Mouse (Mus musculus): ENCODE measurements around the gene Mrps14.

DNA sequence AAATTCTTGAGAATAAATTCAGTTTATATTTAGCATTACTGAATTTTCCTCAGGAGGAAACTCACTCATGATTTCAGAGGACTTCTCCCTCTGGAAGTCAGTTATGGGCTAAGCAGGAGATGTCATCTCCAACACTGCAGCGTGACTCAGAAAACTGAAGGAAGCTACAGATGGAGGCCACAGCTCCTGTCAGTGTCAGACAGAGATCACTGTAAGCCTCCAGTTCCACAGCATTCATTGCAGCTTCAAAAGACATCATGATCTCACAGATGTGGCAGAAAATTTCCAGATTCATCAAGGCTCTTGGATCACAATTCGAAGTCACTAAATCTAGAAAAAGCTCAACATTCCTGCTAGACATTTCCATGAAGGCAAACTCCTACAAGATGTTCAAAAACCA, 43.0 kb downstream of the Mrps14 start:
- TF ChIP-seq CTCF (IDR thresholded peaks at IDR 0.05; ENCODE audit: extremely low read depth, insufficient read length, insufficient replicate concordance, low read depth, low read length) = no peak
- no peak for TF ChIP-seq POLR2A (IDR thresholded peaks at IDR 0.05; ENCODE audit: low read depth, low read length)
